Mouse (Mus musculus) heart, postnatal 4 days (tissue): ENCODE measurements around the gene F3. TPM values are rescaled to one million over a fixed set of nuclear protein-coding genes. Genes with fewer than 3 reads are reported as not detected.
"Not testable (repeated sequence)": the region's sequence is repeated elsewhere in the genome, so short reads cannot be mapped to it uniquely, and the experiment has no call there.

ENCODE experiments used
- DNase-seq: peaks from one replicate; pipeline ENCODE4 v3.0.0; 2021
- total RNA-seq, 2 experiments: library from RNA; stranded (reverse); gene quantifications; 2 replicates each; pipeline ENCODE4 v1.2.3; 2021

F3 gene
- total RNA-seq, 2 experiments from 2014 or later = 13.4 to 18.1 TPM

- DNase-seq = no peak
Measured at GRCm38 (mm10) chr3:121739489-121740213, 16.3 kb downstream of the F3 start.

GRCm38 (mm10) chr3:121741186-121741848 is 18.0 kb downstream of the F3 start:
- not testable (repeated sequence) for DNase-seq

GRCm38 (mm10) chr3:121754319-121755090 is 31.2 kb downstream of the F3 start:
- not testable (repeated sequence) for DNase-seq

- DNase-seq = peak; percentile 23
Measured at GRCm38 (mm10) chr3:121755152-121755551, 31.8 kb downstream of the F3 start.

GRCm38 (mm10) chr3:121758373-121758772 is 35.0 kb downstream of the F3 start:
- DNase-seq = no peak

GRCm38 (mm10) chr3:121762056-121762852 is 38.9 kb downstream of the F3 start:
- DNase-seq = peak; percentile 19

- DNase-seq = no peak
Measured at GRCm38 (mm10) chr3:121766048-121766447, 42.7 kb downstream of the F3 start.

GRCm38 (mm10) chr3:121766818-121767217 is 43.5 kb downstream of the F3 start:
- no peak for DNase-seq

- no peak for DNase-seq
Measured at GRCm38 (mm10) chr3:121768770-121769169, 45.4 kb downstream of the F3 start.

- not testable (repeated sequence) for DNase-seq
Measured at GRCm38 (mm10) chr3:121773336-121773735, 50.0 kb downstream of the F3 start.

GRCm38 (mm10) chr3:121777943-121778342 is 54.6 kb downstream of the F3 start:
- peak; percentile 68 for DNase-seq

GRCm38 (mm10) chr3:121783020-121783419 is 59.7 kb downstream of the F3 start:
- no peak for DNase-seq

Other genes with a start within 250 kb of the F3 start
- gene Slc44a3, start 191.1 kb upstream of the F3 start, total RNA-seq = under 1 TPM; 0.41 to 0.98 TPM
- not detected for gene 4930432M17Rik, start 52.8 kb upstream of the F3 start, total RNA-seq
- 10 to 100 TPM; 66.0 to 67.7 TPM for gene Abcd3, start 91.8 kb downstream of the F3 start, total RNA-seq
- 100 to 1,000 TPM; 107 to 114 TPM for gene Arhgap29, start 229.0 kb downstream of the F3 start, total RNA-seq